Mouse (Mus musculus) ovary, postnatal 36 days (tissue): ENCODE results near the gene Dclk2.

Source experiments
- DNase-seq: peaks from one replicate; pipeline ENCODE4 v3.0.0; 2022; ENCODE audit warnings: low spot score, mixed read lengths

Dclk2 gene

GRCm38 (mm10) chr3:86894491-86894890 lies 26.2 kb downstream of the Dclk2 start:
- DNase-seq = no peak

- no peak for DNase-seq
Observed at GRCm38 (mm10) chr3:86887512-86887911, 33.1 kb downstream of the Dclk2 start.

- DNase-seq = no peak
Observed at GRCm38 (mm10) chr3:86885180-86885579, 35.5 kb downstream of the Dclk2 start.

- no peak for DNase-seq
Observed at GRCm38 (mm10) chr3:86884481-86884880, 36.2 kb downstream of the Dclk2 start.

GRCm38 (mm10) chr3:86883985-86884384 lies 36.7 kb downstream of the Dclk2 start:
- DNase-seq = no peak

- no peak for DNase-seq
Observed at GRCm38 (mm10) chr3:86875912-86876311, 44.7 kb downstream of the Dclk2 start.

GRCm38 (mm10) chr3:86873092-86873600 lies 47.5 kb downstream of the Dclk2 start:
- DNase-seq = no peak

GRCm38 (mm10) chr3:86870952-86871351 lies 49.7 kb downstream of the Dclk2 start:
- DNase-seq = no peak

- DNase-seq = no peak
Observed at GRCm38 (mm10) chr3:86870411-86870810, 50.2 kb downstream of the Dclk2 start.

GRCm38 (mm10) chr3:86868721-86869120 lies 51.9 kb downstream of the Dclk2 start:
- no peak for DNase-seq

GRCm38 (mm10) chr3:86863327-86864008 lies 57.2 kb downstream of the Dclk2 start:
- no peak for DNase-seq

GRCm38 (mm10) chr3:86862939-86863311 lies 57.7 kb downstream of the Dclk2 start:
- peak; percentile 21 for DNase-seq

- DNase-seq = no peak
Observed at GRCm38 (mm10) chr3:86862245-86862938, 58.3 kb downstream of the Dclk2 start.

- no peak for DNase-seq
Observed at GRCm38 (mm10) chr3:86859791-86860190, 60.9 kb downstream of the Dclk2 start.

- DNase-seq = no peak
Observed at GRCm38 (mm10) chr3:86858699-86859098, 62.0 kb downstream of the Dclk2 start.

- no peak for DNase-seq
Observed at GRCm38 (mm10) chr3:86857833-86858398, 62.7 kb downstream of the Dclk2 start.

GRCm38 (mm10) chr3:86852867-86853266 lies 67.8 kb downstream of the Dclk2 start:
- DNase-seq = no peak

GRCm38 (mm10) chr3:86851131-86851530 lies 69.5 kb downstream of the Dclk2 start:
- DNase-seq = no peak

GRCm38 (mm10) chr3:86850394-86851030 lies 70.1 kb downstream of the Dclk2 start:
- DNase-seq = no peak

- DNase-seq = no peak
Observed at GRCm38 (mm10) chr3:86849337-86849736, 71.3 kb downstream of the Dclk2 start.

- DNase-seq = no peak
Observed at GRCm38 (mm10) chr3:86847536-86847935, 73.1 kb downstream of the Dclk2 start.

GRCm38 (mm10) chr3:86846036-86846435 lies 74.6 kb downstream of the Dclk2 start:
- DNase-seq = no peak

GRCm38 (mm10) chr3:86845578-86845977 lies 75.1 kb downstream of the Dclk2 start:
- no peak for DNase-seq
